Mouse (Mus musculus): ENCODE measurements around the gene Trim27. TPM values are rescaled to one million over a fixed set of nuclear protein-coding genes. Genes with fewer than 3 reads are reported as not detected.

The Trim27 gene
- polyA plus RNA-seq, 1 experiment = 63.6 TPM

GRCm38 (mm10) chr13:21171600-21172150 lies 7.6 kb upstream of the Trim27 start:
- TF ChIP-seq GATA1 (IDR thresholded peaks at IDR 0.05; ENCODE audit: borderline replicate concordance, low read length) (no peak), FLI1 (IDR thresholded peaks at IDR 0.05; ENCODE audit: low read length) (no peak)
- peaks cover 42% of the 10 kb centered on the region for H3K4me1 ChIP-seq
- H3K27me3 ChIP-seq (replicated peaks) = no peaks in the 10 kb centered on the region

DNA sequence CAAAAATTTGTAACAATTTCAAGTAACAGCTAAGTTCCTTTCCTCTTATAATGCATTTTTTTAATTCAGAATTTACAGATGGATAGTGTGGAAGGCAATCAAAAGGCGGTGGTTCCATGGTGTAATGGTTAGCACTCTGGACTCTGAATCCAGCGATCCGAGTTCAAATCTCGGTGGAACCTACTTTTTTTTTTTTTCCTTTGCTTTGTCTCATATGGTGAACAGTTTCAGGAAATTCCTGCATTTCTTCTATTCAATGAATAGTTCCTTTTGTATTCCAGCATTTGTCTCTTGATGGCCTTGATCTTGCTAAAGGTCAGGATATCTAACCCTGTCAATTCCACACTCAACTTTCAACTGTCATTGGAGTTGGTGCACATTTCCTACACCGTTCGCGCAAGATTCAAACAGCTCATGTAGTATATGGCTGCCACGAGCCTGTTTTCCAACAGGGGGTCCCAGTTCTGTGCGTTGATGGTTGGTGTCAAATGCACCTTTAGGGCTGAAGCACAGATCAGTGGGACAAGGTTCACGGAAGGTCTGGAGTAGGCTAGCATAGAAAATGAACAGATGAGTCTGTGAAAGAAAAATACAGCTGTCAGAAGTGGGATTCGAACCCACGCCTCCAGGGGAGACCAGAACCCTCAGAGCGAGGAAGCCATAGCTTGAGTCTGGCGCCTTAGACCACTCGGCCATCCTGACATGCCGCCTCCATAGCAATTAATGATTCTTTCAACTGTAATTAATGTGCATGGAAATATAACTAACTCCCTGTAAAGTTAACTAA lies 6.8 kb upstream of the Trim27 start:
- H3K4me1 ChIP-seq = peaks cover 41% of the 10 kb centered on the region
- peak overlapping the region; percentile 91 for H3K4me3 ChIP-seq (replicated peaks)
- H3K36me3 ChIP-seq (replicated peaks; ENCODE audit: low read length) = no peaks in the 10 kb centered on the region
- TF ChIP-seq GATA1 (IDR thresholded peaks at IDR 0.05; ENCODE audit: borderline replicate concordance, low read length) = no peak
- H3K27me3 ChIP-seq (replicated peaks) = no peaks in the 10 kb centered on the region
- no peaks in the 10 kb centered on the region for H3K9me3 ChIP-seq

More at GRCm38 (mm10) chr13:21171600-21172150, 7.6 kb upstream of the Trim27 start:
- peak overlapping the region; percentile 91 for H3K4me3 ChIP-seq (replicated peaks)
- H3K36me3 ChIP-seq (replicated peaks; ENCODE audit: low read length) = no peaks in the 10 kb centered on the region
- H3K9me3 ChIP-seq = no peaks in the 10 kb centered on the region

DNA sequence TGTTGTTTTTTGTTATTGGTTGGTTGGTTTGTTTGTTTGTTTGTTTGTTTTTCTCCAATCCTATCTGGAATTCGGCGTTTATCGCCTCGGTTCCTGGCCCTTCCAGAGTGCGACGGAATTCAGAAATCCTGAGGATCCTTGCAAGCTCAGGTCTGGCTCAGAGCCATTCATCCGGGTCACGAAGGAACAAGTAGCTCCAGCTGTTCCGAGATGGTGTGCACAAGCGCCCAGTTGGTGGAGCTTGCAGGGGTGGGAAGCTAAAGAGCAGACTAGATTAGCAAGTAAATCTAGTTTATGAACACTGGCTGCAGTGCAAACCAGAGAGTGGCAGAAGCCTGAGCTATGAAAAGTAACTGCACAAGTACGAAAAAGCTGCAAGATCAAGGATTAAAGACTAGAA lies 6.2 kb upstream of the Trim27 start:
- H3K4me1 ChIP-seq = peaks cover 46% of the 10 kb centered on the region
- H3K4me3 ChIP-seq (replicated peaks) = peak overlapping the region; percentile 91
- no peaks in the 10 kb centered on the region for H3K27me3 ChIP-seq (replicated peaks)
- no peaks in the 10 kb centered on the region for H3K36me3 ChIP-seq (replicated peaks; ENCODE audit: low read length)
- TF ChIP-seq FLI1 (IDR thresholded peaks at IDR 0.05; ENCODE audit: low read length) (no peak), GATA1 (IDR thresholded peaks at IDR 0.05; ENCODE audit: borderline replicate concordance, low read length) (no peak)
- H3K9me3 ChIP-seq = no peaks in the 10 kb centered on the region

DNA sequence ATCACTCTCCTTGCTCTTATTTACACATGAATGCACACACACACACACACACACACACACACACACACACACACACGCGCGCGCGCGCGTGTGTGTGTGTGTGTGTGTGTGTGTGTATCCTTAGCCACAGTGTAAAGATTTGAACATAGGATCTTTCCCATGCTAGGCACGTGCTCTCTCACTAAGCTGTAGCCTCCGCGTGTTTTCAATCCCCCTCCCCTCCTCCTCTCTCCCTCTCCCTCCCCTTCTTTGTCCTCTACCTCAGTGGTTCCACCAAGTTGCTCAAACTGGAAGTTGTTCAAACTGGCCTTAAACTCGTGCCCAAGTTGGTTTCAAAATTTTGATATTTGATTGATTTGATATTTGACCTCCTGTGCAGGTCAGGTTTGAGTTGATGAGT lies 2.5 kb upstream of the Trim27 start:
- Histone ChIP-seq H3K36me3 (replicated peaks; ENCODE audit: low read length) (peaks cover 1% of the 10 kb centered on the region), H3K4me3 (replicated peaks) (no peak overlapping the region), H3K4me1 (peaks cover 52% of the 10 kb centered on the region), H3K27me3 (replicated peaks) (no peaks in the 10 kb centered on the region), H3K9me3 (no peaks in the 10 kb centered on the region)
- TF ChIP-seq FLI1 (IDR thresholded peaks at IDR 0.05; ENCODE audit: low read length) = no peak
- TF ChIP-seq GATA1 (IDR thresholded peaks at IDR 0.05; ENCODE audit: borderline replicate concordance, low read length) = no peak

DNA sequence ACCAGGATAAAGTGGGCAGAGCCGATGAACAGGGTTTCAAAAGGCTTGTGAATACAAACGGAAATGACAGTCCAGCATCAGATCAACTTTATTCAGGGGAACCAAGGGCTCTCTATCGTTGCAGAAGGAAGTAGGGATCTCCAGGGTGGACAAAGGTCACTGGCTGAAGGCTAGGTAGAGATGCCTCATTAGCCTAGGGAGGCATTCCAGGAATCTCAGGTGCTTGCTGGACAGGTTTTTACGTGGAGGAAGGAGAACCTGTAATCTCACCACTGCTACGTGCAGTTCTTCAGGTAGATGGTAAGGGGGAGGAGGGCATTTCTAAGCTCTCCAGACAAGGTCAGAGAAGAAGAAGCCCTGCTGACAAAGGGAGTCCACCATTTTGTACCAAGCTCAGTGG lies 1.6 kb upstream of the Trim27 start:
- no peaks in the 10 kb centered on the region for H3K27me3 ChIP-seq (replicated peaks)
- H3K4me1 ChIP-seq = peaks cover 56% of the 10 kb centered on the region
- H3K4me3 ChIP-seq (replicated peaks) = no peak overlapping the region
- H3K36me3 ChIP-seq (replicated peaks; ENCODE audit: low read length) = peaks cover 11% of the 10 kb centered on the region
- no peaks in the 10 kb centered on the region for H3K9me3 ChIP-seq
- TF ChIP-seq GATA1 (IDR thresholded peaks at IDR 0.05; ENCODE audit: borderline replicate concordance, low read length) = no peak
- TF ChIP-seq FLI1 (IDR thresholded peaks at IDR 0.05; ENCODE audit: low read length) = no peak

GRCm38 (mm10) chr13:21178364-21178763 lies 881 bp upstream of the Trim27 start:
- H3K4me3 ChIP-seq (replicated peaks) = no peak overlapping the region

DNA sequence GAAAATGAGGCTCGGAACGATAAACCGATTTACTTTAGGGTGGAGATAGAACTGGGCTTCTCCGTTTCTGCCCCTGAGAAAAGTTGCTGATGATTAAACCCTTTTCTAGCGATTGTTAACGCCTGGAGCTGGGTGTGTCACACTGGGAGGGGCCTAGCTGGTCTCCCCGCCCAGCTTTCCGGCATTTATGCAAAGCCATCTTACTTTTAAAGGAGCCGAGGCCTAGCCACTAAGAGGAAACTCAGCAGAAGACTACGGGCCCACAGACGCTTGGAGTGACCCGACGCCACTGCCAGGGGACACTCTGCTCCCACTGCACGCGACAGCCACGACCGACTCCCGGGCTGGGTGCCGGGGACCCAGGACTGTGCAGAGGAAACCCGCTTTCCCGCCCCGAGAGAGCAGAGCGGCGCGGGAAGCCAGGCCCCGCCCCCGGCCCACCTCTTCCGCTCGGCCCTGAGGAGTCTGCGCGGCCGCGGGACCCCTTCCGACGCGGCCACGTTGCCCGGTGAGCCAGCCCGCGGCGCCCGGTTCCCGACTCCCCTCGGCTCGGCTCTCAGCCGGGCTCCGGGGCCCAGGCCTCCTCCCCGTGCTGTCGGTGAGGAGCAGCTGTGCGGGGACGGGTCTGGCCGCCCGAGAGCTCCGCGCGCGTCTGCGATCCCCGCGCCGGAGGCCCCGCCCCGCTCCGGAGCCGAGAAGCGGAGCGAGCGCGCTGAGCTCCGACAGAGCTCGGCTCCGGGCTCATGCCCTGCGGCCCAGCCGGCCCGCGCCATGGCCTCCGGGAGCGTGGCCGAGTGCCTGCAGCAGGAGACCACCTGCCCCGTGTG lies 692 bp downstream of the Trim27 start:
- peak; percentile 9; the same call in 1 of the 2 replicates for TF ChIP-seq FLI1 (IDR thresholded peaks at IDR 0.05; ENCODE audit: low read length)
- TF ChIP-seq GATA1 (IDR thresholded peaks at IDR 0.05; ENCODE audit: borderline replicate concordance, low read length) = no peak
- no peaks in the 10 kb centered on the region for H3K9me3 ChIP-seq
- peak overlapping the region; percentile 100 for H3K4me3 ChIP-seq (replicated peaks)
- peaks cover 33% of the 10 kb centered on the region for H3K36me3 ChIP-seq (replicated peaks; ENCODE audit: low read length)
- no peaks in the 10 kb centered on the region for H3K27me3 ChIP-seq (replicated peaks)
- H3K4me1 ChIP-seq = peaks cover 55% of the 10 kb centered on the region

More at GRCm38 (mm10) chr13:21178364-21178763, 881 bp upstream of the Trim27 start:
- peaks cover 56% of the 10 kb centered on the region for H3K4me1 ChIP-seq
- no peaks in the 10 kb centered on the region for H3K9me3 ChIP-seq
- H3K36me3 ChIP-seq (replicated peaks; ENCODE audit: low read length) = peaks cover 18% of the 10 kb centered on the region
- H3K27me3 ChIP-seq (replicated peaks) = no peaks in the 10 kb centered on the region
- TF ChIP-seq FLI1 (IDR thresholded peaks at IDR 0.05; ENCODE audit: low read length) (no peak), GATA1 (IDR thresholded peaks at IDR 0.05; ENCODE audit: borderline replicate concordance, low read length) (no peak)

DNA sequence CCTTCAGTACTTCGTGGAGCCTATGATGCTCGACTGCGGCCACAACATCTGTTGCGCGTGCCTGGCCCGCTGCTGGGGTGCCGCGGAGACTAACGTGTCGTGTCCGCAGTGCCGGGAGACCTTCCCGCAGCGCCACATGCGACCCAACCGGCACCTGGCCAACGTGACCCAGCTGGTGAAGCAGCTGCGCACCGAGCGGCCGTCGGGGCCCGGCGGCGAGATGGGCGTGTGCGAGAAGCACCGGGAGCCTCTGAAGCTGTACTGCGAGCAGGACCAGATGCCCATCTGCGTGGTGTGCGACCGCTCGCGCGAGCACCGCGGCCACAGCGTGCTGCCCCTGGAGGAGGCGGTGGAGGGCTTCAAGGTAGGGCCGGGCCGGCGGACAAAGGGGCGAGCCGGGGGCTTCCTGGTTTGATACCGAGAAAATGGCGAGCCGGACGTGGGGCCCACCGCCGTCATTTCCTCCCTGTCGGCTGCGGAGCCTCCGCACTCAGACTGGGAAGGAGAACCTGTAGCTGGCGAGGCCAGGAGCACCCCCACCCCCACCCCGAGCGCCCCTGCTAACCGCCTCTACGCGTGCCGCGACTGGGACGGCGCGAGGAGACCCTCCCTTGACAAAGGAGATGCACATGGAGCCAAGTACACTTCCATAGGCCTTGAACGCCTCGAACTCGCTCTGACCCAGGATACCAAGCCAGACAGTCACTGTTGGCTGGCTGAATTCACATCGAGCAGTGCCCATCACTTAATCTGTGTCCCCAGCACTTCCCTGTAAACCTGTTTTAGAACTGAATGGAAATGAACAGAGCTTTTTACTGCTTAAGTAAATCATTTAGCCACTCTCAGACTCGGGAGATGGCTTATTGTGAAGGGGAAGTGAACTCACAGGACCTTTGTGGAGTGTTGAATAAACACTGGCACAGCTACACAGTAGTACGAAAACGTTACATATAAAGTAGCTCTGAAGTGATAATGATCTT lies 1.6 kb downstream of the Trim27 start:
- no peaks in the 10 kb centered on the region for H3K27me3 ChIP-seq (replicated peaks)
- peak overlapping the region; percentile 100 for H3K4me3 ChIP-seq (replicated peaks)
- no peaks in the 10 kb centered on the region for H3K9me3 ChIP-seq
- TF ChIP-seq FLI1 (IDR thresholded peaks at IDR 0.05; ENCODE audit: low read length) (no peak), GATA1 (IDR thresholded peaks at IDR 0.05; ENCODE audit: borderline replicate concordance, low read length) (no peak)
- H3K36me3 ChIP-seq (replicated peaks; ENCODE audit: low read length) = peaks cover 42% of the 10 kb centered on the region
- peaks cover 62% of the 10 kb centered on the region for H3K4me1 ChIP-seq

DNA sequence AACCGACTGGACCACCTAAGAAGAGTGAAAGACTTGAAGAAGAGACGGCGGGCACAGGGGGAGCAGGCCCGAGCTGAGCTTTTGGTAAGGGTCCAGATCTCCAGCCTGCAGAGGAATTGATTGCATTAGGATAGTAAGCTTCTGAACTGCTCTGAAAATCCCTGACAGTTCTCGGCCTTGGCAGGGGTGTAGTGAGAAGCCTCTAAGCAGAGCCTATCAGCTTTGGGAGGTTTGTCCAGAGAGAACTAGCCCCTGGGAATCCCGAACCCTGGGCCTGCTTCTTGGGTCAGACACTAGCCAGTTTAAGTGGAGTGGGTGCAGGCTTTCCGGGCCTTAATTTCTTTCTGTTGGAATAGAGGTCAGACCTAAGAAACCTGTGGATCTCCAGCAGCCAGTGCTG lies 2.8 kb downstream of the Trim27 start:
- TF ChIP-seq FLI1 (IDR thresholded peaks at IDR 0.05; ENCODE audit: low read length) (no peak), GATA1 (IDR thresholded peaks at IDR 0.05; ENCODE audit: borderline replicate concordance, low read length) (no peak)
- Histone ChIP-seq H3K9me3 (no peaks in the 10 kb centered on the region), H3K36me3 (replicated peaks; ENCODE audit: low read length) (peaks cover 53% of the 10 kb centered on the region), H3K4me3 (replicated peaks) (peak overlapping the region; percentile 100), H3K4me1 (peaks cover 66% of the 10 kb centered on the region), H3K27me3 (replicated peaks) (no peaks in the 10 kb centered on the region)

All from megakaryocyte, embryonic 14.5 days (primary cell).